Mouse (Mus musculus) MEL (cell line): ENCODE measurements around the gene Zfp777. TPM values are rescaled to one million over a fixed set of nuclear protein-coding genes. Genes with fewer than 3 reads are reported as not detected.

Experiments
- DNase-seq: peaks from one replicate; pipeline ENCODE4 v3.0.0; 2011; ENCODE audit warnings: low read depth, low spot score
- H3K27ac ChIP-seq: 2 replicates; pipeline ENCODE4 v1.5.1; 2012; ENCODE audit warnings: low read depth, mild to moderate bottlenecking, control low read depth, low read length, moderate library complexity; ENCODE audit not compliant: control insufficient read depth
- H3K27me3 ChIP-seq, 2 experiments: fragments of 150-350 bp in 1 of 2; sonication (generic) in 1 of 2; 2 replicates each; pipeline ENCODE4 v1.6.1; 2012; ENCODE audit warnings: low read length in 2 of 2, mild to moderate bottlenecking in 2 of 2, improper control_type of control experiment in 1 of 2, moderate library complexity in 1 of 2; ENCODE audit not compliant: insufficient read depth in 2 of 2, control insufficient read depth in 1 of 2
- H3K36me3 ChIP-seq, 2 experiments: 2 replicates each; pipeline ENCODE4 v1.6.1; 2012 to 2014; ENCODE audit warnings: low read length in 2 of 2, improper control_type of control experiment in 1 of 2, inconsistent platforms in 1 of 2, mild to moderate bottlenecking in 1 of 2; ENCODE audit not compliant: insufficient read depth in 2 of 2, control insufficient read depth in 1 of 2
- H3K4me1 ChIP-seq, 2 experiments: fragments of 150-350 bp in 1 of 2; sonication (generic) in 1 of 2; 2 replicates each; pipeline ENCODE4 v1.6.1; 2012; ENCODE audit warnings: low read length in 2 of 2, improper control_type of control experiment in 1 of 2, mild to moderate bottlenecking in 1 of 2; ENCODE audit not compliant: insufficient read depth in 2 of 2, control insufficient read depth in 1 of 2
- H3K4me3 ChIP-seq, 2 experiments: fragments of 150-350 bp in 1 of 2; sonication (generic) in 1 of 2; 2 replicates each; pipeline ENCODE4 v1.5.1; 2012; ENCODE audit warnings: low read depth in 2 of 2, low read length in 2 of 2, mild to moderate bottlenecking in 2 of 2, moderate library complexity in 2 of 2, control low read depth in 1 of 2, improper control_type of control experiment in 1 of 2; ENCODE audit not compliant: control insufficient read depth in 1 of 2, insufficient read depth in 1 of 2
- H3K79me2 ChIP-seq: 2 replicates; pipeline ENCODE4 v1.6.1; 2012; ENCODE audit warnings: mild to moderate bottlenecking, low read length, moderate library complexity; ENCODE audit not compliant: control insufficient read depth, poor library complexity, insufficient read depth
- H3K9ac ChIP-seq: 2 replicates; pipeline ENCODE4 v1.6.1; 2012; ENCODE audit warnings: low read depth, mild to moderate bottlenecking, control low read depth, low read length, moderate library complexity; ENCODE audit not compliant: control insufficient read depth, poor library complexity, severe bottlenecking
- H3K9me3 ChIP-seq: fragments of 150-350 bp; sonication (generic); replicated peaks from 2 replicates; pipeline ENCODE4 v1.6.1; 2012; ENCODE audit warnings: mild to moderate bottlenecking, low read length, improper control_type of control experiment, moderate library complexity; ENCODE audit not compliant: insufficient read depth
- BHLHE40 ChIP-seq: IDR thresholded peaks from 2 replicates; pipeline ENCODE4 v1.6.1; 2012; ENCODE audit warnings: low read depth, mild to moderate bottlenecking, inconsistent platforms, low read length, improper control_type of control experiment, borderline replicate concordance
- CHD1 ChIP-seq: IDR thresholded peaks from 2 replicates; pipeline ENCODE4 v1.6.1; 2012; ENCODE audit warnings: low read depth, mild to moderate bottlenecking, inconsistent platforms, low read length, improper control_type of control experiment
- CHD2 ChIP-seq: IDR thresholded peaks from 2 replicates; pipeline ENCODE4 v1.6.1; 2011; ENCODE audit warnings: low read length, improper control_type of control experiment
- ELF1 ChIP-seq: IDR thresholded peaks from 2 replicates; pipeline ENCODE4 v1.6.1; 2014; ENCODE audit warnings: low read depth, mild to moderate bottlenecking, inconsistent platforms, low read length, improper control_type of control experiment, moderate library complexity
- ETS1 ChIP-seq: IDR thresholded peaks from 2 replicates; pipeline ENCODE4 v1.6.1; 2012; ENCODE audit warnings: low read depth, mild to moderate bottlenecking, inconsistent platforms, low read length, improper control_type of control experiment, moderate library complexity
- GABPA ChIP-seq: IDR thresholded peaks from 2 replicates; pipeline ENCODE4 v1.6.1; 2012; ENCODE audit warnings: low read depth, mild to moderate bottlenecking, inconsistent platforms, low read length, improper control_type of control experiment, moderate library complexity
- GATA1 ChIP-seq: IDR thresholded peaks from 2 replicates; pipeline ENCODE4 v1.6.1; 2011; ENCODE audit warnings: low read depth, low read length, improper control_type of control experiment
- MAFK ChIP-seq: IDR thresholded peaks from 2 replicates; pipeline ENCODE4 v1.6.1; 2011; ENCODE audit warnings: low read depth, mild to moderate bottlenecking, low read length, improper control_type of control experiment, borderline replicate concordance
- MAX ChIP-seq: IDR thresholded peaks from 2 replicates; pipeline ENCODE4 v1.6.1; 2011; ENCODE audit warnings: low read length, improper control_type of control experiment
- MAZ ChIP-seq: IDR thresholded peaks from 2 replicates; pipeline ENCODE4 v1.6.1; 2012; ENCODE audit warnings: low read depth, mild to moderate bottlenecking, inconsistent platforms, low read length, improper control_type of control experiment
- MEF2A ChIP-seq: IDR thresholded peaks from 2 replicates; pipeline ENCODE4 v1.6.1; 2014; ENCODE audit warnings: low read depth, mild to moderate bottlenecking, inconsistent platforms, low read length, improper control_type of control experiment; ENCODE audit not compliant: poor library complexity, insufficient replicate concordance, severe bottlenecking; ENCODE audit errors: extremely low read depth
- MXI1 ChIP-seq: IDR thresholded peaks from 2 replicates; pipeline ENCODE4 v1.6.1; 2011; ENCODE audit warnings: mild to moderate bottlenecking, low read depth, low read length, improper control_type of control experiment
- MYB ChIP-seq: IDR thresholded peaks from 2 replicates; pipeline ENCODE4 v1.6.1; 2011; ENCODE audit warnings: mild to moderate bottlenecking, low read depth, low read length, improper control_type of control experiment
- NRF1 ChIP-seq: IDR thresholded peaks from 2 replicates; pipeline ENCODE4 v1.6.1; 2014; ENCODE audit warnings: low read depth, mild to moderate bottlenecking, inconsistent platforms, low read length, improper control_type of control experiment, moderate library complexity; ENCODE audit not compliant: poor library complexity, insufficient read depth, severe bottlenecking
- POLR2A ChIP-seq, 2 experiments: IDR thresholded peaks; 2 replicates each; pipeline ENCODE4 v1.6.1; 2011 to 2012; ENCODE audit warnings: low read length in 2 of 2, mild to moderate bottlenecking in 2 of 2, control low read depth in 1 of 2, improper control_type of control experiment in 1 of 2, low read depth in 1 of 2, moderate library complexity in 1 of 2; ENCODE audit not compliant: control insufficient read depth in 1 of 2, insufficient read depth in 1 of 2, poor library complexity in 1 of 2
- POLR2AphosphoS2 ChIP-seq: IDR thresholded peaks from 2 replicates; pipeline ENCODE4 v1.6.1; 2011; ENCODE audit warnings: low read length, improper control_type of control experiment
- POLR2AphosphoS5 ChIP-seq: IDR thresholded peaks from 2 replicates; pipeline ENCODE4 v1.6.1; 2012; ENCODE audit warnings: low read depth, borderline replicate concordance, mild to moderate bottlenecking, inconsistent platforms, low read length, moderate library complexity, mixed read lengths
- RAD21 ChIP-seq: IDR thresholded peaks from 2 replicates; pipeline ENCODE4 v1.6.1; 2011; ENCODE audit warnings: mild to moderate bottlenecking, low read depth, low read length, improper control_type of control experiment
- RCOR1 ChIP-seq: IDR thresholded peaks from 2 replicates; pipeline ENCODE4 v1.6.1; 2012; ENCODE audit warnings: low read depth, mild to moderate bottlenecking, inconsistent platforms, low read length, improper control_type of control experiment
- SIN3A ChIP-seq: IDR thresholded peaks from 2 replicates; pipeline ENCODE4 v1.6.1; 2012; ENCODE audit warnings: low read length, improper control_type of control experiment, inconsistent platforms
- TAL1 ChIP-seq: IDR thresholded peaks from 2 replicates; pipeline ENCODE4 v1.6.1; 2012; ENCODE audit warnings: mild to moderate bottlenecking, inconsistent platforms, low read length, moderate library complexity, mixed read lengths
- TBP ChIP-seq: IDR thresholded peaks from 2 replicates; pipeline ENCODE4 v1.8.0; 2011; ENCODE audit warnings: low read depth, low read length, improper control_type of control experiment
- UBTF ChIP-seq: IDR thresholded peaks from 2 replicates; pipeline ENCODE4 v1.6.1; 2012; ENCODE audit warnings: low read depth, mild to moderate bottlenecking, inconsistent platforms, low read length, improper control_type of control experiment, moderate library complexity, borderline replicate concordance; ENCODE audit not compliant: insufficient read depth
- USF1 ChIP-seq: IDR thresholded peaks from 2 replicates; pipeline ENCODE4 v1.6.1; 2014; ENCODE audit warnings: low read depth, mild to moderate bottlenecking, inconsistent platforms, low read length, improper control_type of control experiment, moderate library complexity
- ZC3H11A ChIP-seq: IDR thresholded peaks from 2 replicates; pipeline ENCODE4 v1.6.1; 2012; ENCODE audit warnings: low read depth, mild to moderate bottlenecking, inconsistent platforms, low read length, improper control_type of control experiment
- ZKSCAN1 ChIP-seq: IDR thresholded peaks from 2 replicates; pipeline ENCODE4 v1.6.1; 2012; ENCODE audit warnings: low read depth, mild to moderate bottlenecking, inconsistent platforms, low read length, improper control_type of control experiment, moderate library complexity
- ZMIZ1 ChIP-seq: IDR thresholded peaks from 2 replicates; pipeline ENCODE4 v1.6.1; 2012; ENCODE audit warnings: low read depth, mild to moderate bottlenecking, inconsistent platforms, low read length, improper control_type of control experiment, moderate library complexity
- ZNF384 ChIP-seq: IDR thresholded peaks from 2 replicates; pipeline ENCODE4 v1.6.1; 2012; ENCODE audit warnings: low read depth, mild to moderate bottlenecking, inconsistent platforms, low read length, improper control_type of control experiment
- polyA plus RNA-seq, 2 experiments: library from polyadenylated mRNA; stranded (reverse) in 1 of 2; unstranded in 1 of 2; fragments of >175 nt in 1 of 2; fragments of >200 nt in 1 of 2; gene quantifications; 2 replicates each; pipeline versions ENCODE4 v1.2.1 to v1.2.4; 2012; ENCODE audit warnings: low replicate concordance in 2 of 2, low read depth in 1 of 2; ENCODE audit not compliant: insufficient read length in 2 of 2, insufficient read depth in 1 of 2, missing spikeins in 1 of 2
- total RNA-seq: library from RNA; depleted of rRNA; stranded (reverse); fragments of 300-350 nt; gene quantifications from 2 replicates; pipeline ENCODE4 v1.2.3, GENCODE M21; 2012

Zfp777 gene
- total and polyA plus RNA-seq, 3 experiments = 20.4 to 32.4 TPM; not detected in 1

GRCm38 (mm10) chr6:48085521-48086404, 37.1 kb upstream of the Zfp777 start:
- H3K27me3 ChIP-seq = no peaks in the 10 kb centered on the region
- peak; percentile 63 for DNase-seq
- H3K9me3 ChIP-seq = no peaks in the 10 kb centered on the region
- peaks cover 0 to 19% of the 10 kb centered on the region in 2 experiments; a peak in 3 of 4 replicates for H3K4me1 ChIP-seq
- H3K27ac ChIP-seq = peak overlapping the region; percentile 14
- peak overlapping the region; percentile 83 to 96 for H3K4me3 ChIP-seq
- peaks cover 11% of the 10 kb centered on the region for H3K79me2 ChIP-seq
- peaks cover 7 to 15% of the 10 kb centered on the region in 2 experiments for H3K36me3 ChIP-seq
- H3K9ac ChIP-seq = peak overlapping the region; percentile 90
- TF ChIP-seq ZKSCAN1 (peak; percentile 81), MAFK (no peak), ETS1 (no peak), ZMIZ1 (no peak), TBP (no peak), MYB (no peak), MXI1 (peak; percentile 6; the same call in 1 of the 2 replicates), POLR2AphosphoS2 (no peak), MAZ (0 out of 2 replicates have a peak, but pooled peaks have one; percentile 9), RCOR1 (no peak), ELF1 (no peak), GABPA (no peak)

GRCm38 (mm10) chr6:48083733-48084191, 35.1 kb upstream of the Zfp777 start:
- peak; percentile 71 for DNase-seq
- Histone ChIP-seq H3K9ac (no peak overlapping the region), H3K27me3 (no peaks in the 10 kb centered on the region), H3K4me1 (peaks cover 0 to 19% of the 10 kb centered on the region in 2 experiments; a peak in 3 of 4 replicates), H3K9me3 (no peaks in the 10 kb centered on the region), H3K27ac (peak overlapping the region; percentile 16; the same call in 1 of the 2 replicates), H3K79me2 (peaks cover 11% of the 10 kb centered on the region), H3K36me3 (peaks cover 13 to 15% of the 10 kb centered on the region in 2 experiments), H3K4me3 (no peak overlapping the region)
- peak; percentile 80 for TF ChIP-seq ETS1
- no peak for TF ChIP-seq POLR2AphosphoS5
- TF ChIP-seq CHD1 = no peak
- no peak for TF ChIP-seq ZKSCAN1
- TF ChIP-seq CHD2 = no peak
- no peak for TF ChIP-seq MAX
- TF ChIP-seq MYB = no peak
- TF ChIP-seq TBP = 0 out of 2 replicates have a peak, but pooled peaks have one; percentile 22
- TF ChIP-seq SIN3A = peak; percentile 44; the same call in 1 of the 2 replicates
- TF ChIP-seq TAL1 = no peak
- peak; percentile 57 for TF ChIP-seq GATA1
- TF ChIP-seq ZC3H11A = no peak
- peak; percentile 52 for TF ChIP-seq MXI1
- TF ChIP-seq BHLHE40 = no peak
- no peak for TF ChIP-seq MEF2A
- no peak for TF ChIP-seq ELF1
- TF ChIP-seq RCOR1 = no peak
- no peak for TF ChIP-seq USF1
- TF ChIP-seq NRF1 = no peak
- peak; percentile 58; the same call in 1 of the 2 replicates for TF ChIP-seq GABPA
- no peak for TF ChIP-seq ZMIZ1
- no peak for TF ChIP-seq UBTF
- no peak for TF ChIP-seq POLR2A (IDR thresholded peaks at IDR 0.05; ENCODE audit: control insufficient read depth in 1 of 2, insufficient read depth in 1 of 2, low read depth in 1 of 2, low read length in 2 of 2, poor library complexity in 1 of 2)
- no peak for TF ChIP-seq ZNF384
- no peak for TF ChIP-seq RAD21
